Mouse (Mus musculus): Measurements from ENCODE around the gene Arpc1b. TPM values are rescaled to one million over a fixed set of nuclear protein-coding genes. Genes with fewer than 3 reads are reported as not detected.
A peak's percentile ranks its signal among the peaks of the same experiment; 100 is the strongest.
"Not testable (repeated sequence)": the region's sequence is repeated elsewhere in the genome, so short reads cannot be mapped to it uniquely, and the experiment has no call there.

The Arpc1b gene
- total and polyA plus RNA-seq, 3 experiments = 230 to 2,252 (median 347) TPM

DNA sequence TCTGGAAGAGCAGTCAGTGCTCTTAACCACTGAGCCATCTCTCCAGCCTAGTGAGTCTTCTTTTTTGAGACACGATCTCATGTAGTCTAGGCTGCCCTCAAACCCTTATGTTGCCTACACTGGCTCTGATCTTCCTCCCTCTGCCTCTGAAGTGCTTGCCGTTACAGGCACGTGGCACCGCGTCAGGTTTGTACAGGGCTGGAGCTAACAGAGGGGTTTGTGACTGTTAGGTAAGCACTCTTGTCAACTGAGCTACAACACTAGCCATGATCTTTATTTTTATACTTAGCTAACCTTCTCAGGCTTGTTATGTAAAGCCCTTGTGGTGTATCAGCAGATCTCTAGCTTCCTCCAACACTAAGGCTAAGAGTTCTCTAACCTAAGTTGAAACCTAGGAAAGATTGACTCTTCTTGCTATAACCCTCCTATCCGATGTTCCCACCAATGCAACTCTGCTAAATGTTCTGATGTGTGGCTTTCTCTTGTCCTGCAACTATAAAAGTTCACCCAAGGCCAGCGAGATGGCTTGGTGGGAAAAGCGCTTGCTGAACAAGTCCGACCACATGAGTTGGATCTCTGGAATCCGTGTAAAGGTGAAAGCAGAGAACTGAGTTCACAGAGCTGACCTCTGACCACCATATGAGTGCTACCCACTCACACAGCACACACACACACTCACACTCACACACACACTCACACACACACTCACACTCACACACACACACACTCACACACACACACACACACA, 32.0 kb upstream of the Arpc1b start:
- Histone ChIP-seq H3K9me3 (replicated peaks) (no peaks in the 10 kb centered on the region), H3K27me3 (ENCODE audit: insufficient read depth, low read length) (peaks cover 17% of the 10 kb centered on the region; the same call in 1 of the 2 replicates), H3K4me3 (ENCODE audit: low read depth, low read length) (no peak overlapping the region), H3K36me3 (replicated peaks) (peaks cover 12% of the 10 kb centered on the region), H3K4me1 (ENCODE audit: insufficient read depth, low read depth, low read length) (peaks cover 21% of the 10 kb centered on the region)
- DNase-seq (ENCODE audit: low spot score) (no peak), ATAC-seq (ENCODE audit: extremely low read depth, insufficient number of reproducible peaks, low FRiP score, poor library complexity, severe bottlenecking) (no peak)
- no peak for TF ChIP-seq GATA2 (IDR thresholded peaks at IDR 0.05; ENCODE audit: borderline replicate concordance, low read depth, low read length)

DNA sequence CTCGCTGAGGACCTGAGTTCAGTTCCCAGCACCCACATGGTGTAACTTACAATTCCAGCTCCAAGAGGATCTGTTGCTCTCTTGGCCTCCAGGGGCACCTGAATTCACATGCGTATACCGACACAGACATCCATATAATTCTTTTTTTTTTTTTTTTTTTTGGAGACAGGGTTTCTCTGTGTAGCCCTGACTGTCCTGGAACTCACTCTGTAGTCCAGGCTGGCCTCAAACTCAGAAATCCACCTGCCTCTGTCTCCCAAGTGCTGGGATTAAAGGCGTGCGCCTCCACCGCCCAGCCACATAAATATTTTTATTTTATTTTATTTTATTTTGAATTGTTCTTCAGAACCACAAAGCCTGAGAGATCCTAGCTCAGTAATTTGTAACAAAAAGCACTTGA, 30.8 kb upstream of the Arpc1b start:
- ATAC-seq (ENCODE audit: extremely low read depth, insufficient number of reproducible peaks, low FRiP score, poor library complexity, severe bottlenecking); DNase-seq (ENCODE audit: low spot score); H3K9me3 ChIP-seq (replicated peaks): not testable (repeated sequence)
- Histone ChIP-seq H3K4me3 (ENCODE audit: low read depth, low read length) (peak overlapping the region; percentile 76; the same call in 1 of the 2 replicates), H3K36me3 (replicated peaks) (peaks cover 16% of the 10 kb centered on the region), H3K27me3 (ENCODE audit: insufficient read depth, low read length) (peaks cover 14% of the 10 kb centered on the region; the same call in 1 of the 2 replicates), H3K4me1 (ENCODE audit: insufficient read depth, low read depth, low read length) (peaks cover 21% of the 10 kb centered on the region)

DNA sequence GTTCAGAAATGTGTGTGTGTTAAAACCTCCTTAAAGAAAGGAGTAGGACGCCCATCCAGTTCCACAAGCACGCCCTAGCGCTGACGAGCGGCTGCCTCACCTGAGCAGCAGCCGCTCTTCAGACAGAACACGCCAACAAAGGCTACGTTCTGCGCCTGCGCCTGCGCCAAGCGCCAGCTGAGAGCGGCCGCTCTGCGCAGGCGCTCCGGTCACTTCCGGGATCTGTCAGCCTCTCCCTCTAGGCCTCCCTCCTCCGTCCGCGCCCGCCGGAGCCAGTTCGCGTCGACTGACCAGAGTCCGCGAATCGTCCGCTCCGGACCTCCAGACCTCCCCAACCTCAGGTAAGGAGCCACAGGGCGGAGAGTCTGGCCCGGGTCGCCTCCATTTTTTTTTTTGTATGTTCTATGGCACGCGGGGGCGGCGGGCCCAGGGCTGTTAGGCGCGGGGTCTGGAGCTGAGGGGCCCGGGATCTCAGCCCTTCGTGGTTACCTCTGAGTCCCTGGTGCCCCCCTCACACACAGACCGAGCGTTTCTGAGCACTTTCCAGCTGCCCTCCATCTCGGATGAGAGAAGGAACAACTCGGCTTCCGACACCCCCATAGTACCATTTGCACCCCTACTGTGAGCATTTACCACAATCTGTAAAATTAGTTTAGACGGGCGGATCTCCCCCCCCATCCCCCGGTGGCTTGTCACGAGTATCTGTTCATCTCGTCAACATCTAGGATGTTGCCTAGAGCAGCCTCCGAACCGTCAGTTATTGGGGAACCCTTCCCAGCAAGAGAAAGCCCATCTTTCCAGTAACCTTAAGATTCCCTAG, 30.2 kb upstream of the Arpc1b start, which contains the start of the genes Arpc1a and Kpna7:
Gene Arpc1a, plus strand, starts transcription at position 199 of the 820 bp plus-strand sequence.
Gene Kpna7, minus strand, starts transcription at position 399 of the 820 bp plus-strand sequence.
- TF ChIP-seq TAL1 (conservative IDR thresholded peaks at IDR 0.05; ENCODE audit: low read depth, low read length) (no peak), GATA2 (IDR thresholded peaks at IDR 0.05; ENCODE audit: borderline replicate concordance, low read depth, low read length) (no peak), POLR2AphosphoS5 (IDR thresholded peaks at IDR 0.05; ENCODE audit: insufficient replicate concordance, low read depth, low read length) (no peak), GATA1 (IDR thresholded peaks at IDR 0.05; ENCODE audit: borderline replicate concordance, low read length) (no peak), CTCF (IDR thresholded peaks at IDR 0.05; ENCODE audit: low read depth, low read length) (no peak)
- Histone ChIP-seq H3K4me1 (ENCODE audit: insufficient read depth, low read depth, low read length) (peaks cover 26% of the 10 kb centered on the region), H3K27me3 (ENCODE audit: insufficient read depth, low read length) (peaks cover 10% of the 10 kb centered on the region; the same call in 1 of the 2 replicates), H3K4me3 (ENCODE audit: low read depth, low read length) (peak within 1 kb of the TSS; percentile 76), H3K9me3 (replicated peaks) (0 out of 2 replicates have a peak, but pooled peaks cover 2% of the 10 kb centered on the region), H3K36me3 (replicated peaks) (peaks cover 23% of the 10 kb centered on the region)
- ATAC-seq (ENCODE audit: extremely low read depth, insufficient number of reproducible peaks, low FRiP score, poor library complexity, severe bottlenecking) = peak; percentile 98
- DNase-seq (ENCODE audit: low spot score) = peak; percentile 96

DNA sequence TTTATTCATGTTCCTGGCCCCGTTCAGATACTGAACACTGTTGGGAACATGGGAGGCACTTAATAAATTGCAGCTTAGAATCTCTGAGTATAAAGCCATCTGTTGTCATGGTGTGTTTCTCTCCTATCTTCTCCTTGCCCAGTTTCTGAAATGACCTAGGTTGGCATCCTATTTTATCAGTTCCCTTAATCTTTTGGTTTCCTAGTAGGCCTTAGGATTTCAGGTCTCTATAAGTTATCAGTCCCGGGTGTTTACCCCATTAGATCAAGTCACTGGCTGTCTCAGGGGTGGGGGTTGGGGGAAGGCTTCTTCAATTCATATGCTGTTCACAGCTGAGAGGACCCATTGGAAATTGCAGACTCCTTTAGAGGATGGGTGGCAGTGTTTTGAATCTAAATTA, 29.2 kb upstream of the Arpc1b start:
- 0 out of 2 replicates have a peak, but pooled peaks cover 6% of the 10 kb centered on the region for H3K27me3 ChIP-seq (ENCODE audit: insufficient read depth, low read length)
- peak overlapping the region; percentile 76 for H3K4me3 ChIP-seq (ENCODE audit: low read depth, low read length)
- H3K9me3 ChIP-seq (replicated peaks) = 0 out of 2 replicates have a peak, but pooled peaks cover 2% of the 10 kb centered on the region
- peaks cover 31% of the 10 kb centered on the region for H3K36me3 ChIP-seq (replicated peaks)
- peaks cover 34% of the 10 kb centered on the region for H3K4me1 ChIP-seq (ENCODE audit: insufficient read depth, low read depth, low read length)
- no peak for DNase-seq (ENCODE audit: low spot score)
- no peak for ATAC-seq (ENCODE audit: extremely low read depth, insufficient number of reproducible peaks, low FRiP score, poor library complexity, severe bottlenecking)
- no peak for TF ChIP-seq TAL1 (conservative IDR thresholded peaks at IDR 0.05; ENCODE audit: low read depth, low read length)
- no peak for TF ChIP-seq GATA1 (IDR thresholded peaks at IDR 0.05; ENCODE audit: borderline replicate concordance, low read length)
- no peak for TF ChIP-seq GATA2 (IDR thresholded peaks at IDR 0.05; ENCODE audit: borderline replicate concordance, low read depth, low read length)
- TF ChIP-seq CTCF (IDR thresholded peaks at IDR 0.05; ENCODE audit: low read depth, low read length) = no peak
- no peak for TF ChIP-seq POLR2AphosphoS5 (IDR thresholded peaks at IDR 0.05; ENCODE audit: insufficient replicate concordance, low read depth, low read length)

DNA sequence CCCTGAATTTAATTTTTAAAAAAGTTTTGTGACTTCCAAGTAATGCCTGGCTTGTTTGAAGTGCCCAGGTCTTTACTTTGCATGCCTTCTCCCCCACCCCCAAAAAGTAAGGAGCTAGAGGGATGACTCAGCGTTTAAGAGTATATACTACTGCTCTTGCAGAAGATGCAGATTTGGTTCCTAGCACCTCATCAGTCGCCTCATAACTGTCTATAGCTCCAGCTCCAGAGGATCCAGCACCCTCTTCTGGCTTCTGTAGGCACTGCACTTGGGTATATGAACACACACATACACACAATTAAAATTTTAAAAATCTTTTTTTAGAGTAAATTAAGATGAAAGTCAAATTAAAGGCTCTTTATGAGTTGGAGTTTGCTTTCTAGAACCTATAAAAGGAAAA, 25.8 kb upstream of the Arpc1b start:
- peaks cover 63% of the 10 kb centered on the region for H3K36me3 ChIP-seq (replicated peaks)
- TF ChIP-seq POLR2AphosphoS5 (IDR thresholded peaks at IDR 0.05; ENCODE audit: insufficient replicate concordance, low read depth, low read length) = no peak
- no peak for TF ChIP-seq GATA2 (IDR thresholded peaks at IDR 0.05; ENCODE audit: borderline replicate concordance, low read depth, low read length)
- TF ChIP-seq TAL1 (conservative IDR thresholded peaks at IDR 0.05; ENCODE audit: low read depth, low read length) = no peak

DNA sequence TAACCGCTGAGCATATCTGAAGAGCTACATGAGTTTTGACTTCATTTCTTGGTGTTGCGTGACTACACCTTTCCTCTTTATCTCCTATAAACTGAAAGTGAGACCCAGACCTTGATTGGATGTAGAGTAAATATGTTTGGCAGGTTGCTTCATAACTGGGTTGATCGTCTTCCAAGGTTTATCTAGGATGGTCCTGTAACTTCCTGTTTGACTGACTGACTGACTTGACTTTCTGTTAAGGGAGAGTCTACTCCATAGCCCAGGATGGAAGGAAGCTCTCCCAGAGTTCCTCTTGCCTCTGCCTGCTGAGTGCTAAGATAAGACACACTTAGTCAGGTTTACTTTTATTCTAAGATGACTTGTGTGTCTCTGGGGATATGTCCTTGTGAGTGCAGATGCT, 24.1 kb upstream of the Arpc1b start:
- peak; percentile 50; the same call in 1 of the 2 replicates for ATAC-seq (ENCODE audit: extremely low read depth, insufficient number of reproducible peaks, low FRiP score, poor library complexity, severe bottlenecking)
- H3K36me3 ChIP-seq (replicated peaks) = peaks cover 80% of the 10 kb centered on the region
- DNase-seq (ENCODE audit: low spot score) = no peak
- no peak overlapping the region for H3K4me3 ChIP-seq (ENCODE audit: low read depth, low read length)
- H3K9me3 ChIP-seq (replicated peaks) = 0 out of 2 replicates have a peak, but pooled peaks cover 2% of the 10 kb centered on the region
- H3K4me1 ChIP-seq (ENCODE audit: insufficient read depth, low read depth, low read length) = peaks cover 43% of the 10 kb centered on the region
- TF ChIP-seq TAL1 (conservative IDR thresholded peaks at IDR 0.05; ENCODE audit: low read depth, low read length) = no peak
- no peak for TF ChIP-seq CTCF (IDR thresholded peaks at IDR 0.05; ENCODE audit: low read depth, low read length)
- TF ChIP-seq POLR2AphosphoS5 (IDR thresholded peaks at IDR 0.05; ENCODE audit: insufficient replicate concordance, low read depth, low read length) = no peak
- TF ChIP-seq GATA1 (IDR thresholded peaks at IDR 0.05; ENCODE audit: borderline replicate concordance, low read length) = no peak
- TF ChIP-seq GATA2 (IDR thresholded peaks at IDR 0.05; ENCODE audit: borderline replicate concordance, low read depth, low read length) = no peak
- no peaks in the 10 kb centered on the region for H3K27me3 ChIP-seq (ENCODE audit: insufficient read depth, low read length)

More for the DNA sequence above, 25.8 kb upstream of the Arpc1b start:
- ATAC-seq (ENCODE audit: extremely low read depth, insufficient number of reproducible peaks, low FRiP score, poor library complexity, severe bottlenecking) = no peak
- Histone ChIP-seq H3K9me3 (replicated peaks) (0 out of 2 replicates have a peak, but pooled peaks cover 2% of the 10 kb centered on the region), H3K4me1 (ENCODE audit: insufficient read depth, low read depth, low read length) (peaks cover 46% of the 10 kb centered on the region), H3K4me3 (ENCODE audit: low read depth, low read length) (no peak overlapping the region), H3K27me3 (ENCODE audit: insufficient read depth, low read length) (no peaks in the 10 kb centered on the region)
- DNase-seq (ENCODE audit: low spot score) = no peak

All from G1E (cell line).